Mouse (Mus musculus) c-Kit-negative CD71-positive TER-119-positive erythroid progenitor cells, embryonic 14.5 days (primary cell): ENCODE measurements around the gene Cxcr2.

Source experiments
- DNase-seq: peaks from one replicate; pipeline ENCODE4 v3.0.0-alpha.2; 2013; ENCODE audit warnings: low read depth, low spot score

Cxcr2 gene

DNA sequence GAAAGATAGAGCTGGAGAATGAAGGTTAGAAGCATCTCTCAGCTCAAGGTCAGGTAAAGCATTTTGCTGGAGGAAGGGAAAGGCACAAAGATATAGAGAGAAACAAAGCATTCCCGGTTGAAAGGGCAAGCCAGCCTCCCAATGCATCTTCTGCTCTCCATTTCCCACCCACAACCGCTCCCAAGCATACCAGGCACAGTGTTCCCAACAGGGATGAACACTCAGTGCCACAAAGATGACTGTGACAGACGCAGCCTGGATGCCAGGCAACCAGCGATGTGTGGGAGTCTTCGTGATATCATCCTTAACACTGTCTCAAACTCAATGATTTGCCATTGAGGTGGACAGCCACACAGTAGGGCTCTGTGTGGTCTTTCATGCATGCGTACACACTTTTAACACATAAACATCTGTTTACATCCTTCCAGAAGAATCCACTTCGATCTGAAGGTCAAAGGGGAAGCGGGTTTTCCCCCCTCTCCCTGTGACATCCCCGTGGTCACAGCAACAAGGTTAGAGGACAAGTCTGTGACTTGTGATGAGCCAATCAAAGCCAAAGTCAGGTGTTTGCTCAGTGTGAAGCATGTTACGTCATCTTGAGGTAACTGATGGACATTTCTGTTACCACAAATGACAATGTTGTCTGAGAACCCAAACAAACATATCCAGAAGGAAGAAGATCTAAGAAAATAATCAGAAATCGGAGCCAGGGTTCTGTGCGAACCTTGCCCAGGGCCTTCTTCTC lies 44.1 kb downstream of the Cxcr2 start:
- DNase-seq, result no peak

DNA sequence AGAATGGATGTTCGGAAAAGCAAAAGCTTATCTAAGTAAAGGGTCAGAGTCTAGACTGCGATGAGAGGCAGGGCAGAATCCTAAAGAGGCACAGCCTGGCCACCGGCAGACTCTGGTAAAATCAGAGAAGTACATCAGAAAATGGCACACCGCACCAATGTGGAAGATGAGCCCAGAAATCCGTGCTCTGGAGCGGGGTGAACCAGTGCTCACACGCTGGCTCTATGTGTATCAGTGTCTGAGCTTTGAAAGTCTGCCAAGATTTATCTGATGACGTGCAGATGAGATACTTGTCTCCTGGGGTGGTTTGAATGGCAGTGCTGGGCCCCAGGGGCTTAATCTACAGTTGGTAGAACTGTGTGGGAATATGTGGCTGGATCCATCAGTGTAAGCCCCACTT lies 45.3 kb downstream of the Cxcr2 start:
- DNase-seq, result no peak

- DNase-seq, result no peak
Measured at GRCm38 (mm10) chr1:74201048-74201844, 47.5 kb downstream of the Cxcr2 start.

DNA sequence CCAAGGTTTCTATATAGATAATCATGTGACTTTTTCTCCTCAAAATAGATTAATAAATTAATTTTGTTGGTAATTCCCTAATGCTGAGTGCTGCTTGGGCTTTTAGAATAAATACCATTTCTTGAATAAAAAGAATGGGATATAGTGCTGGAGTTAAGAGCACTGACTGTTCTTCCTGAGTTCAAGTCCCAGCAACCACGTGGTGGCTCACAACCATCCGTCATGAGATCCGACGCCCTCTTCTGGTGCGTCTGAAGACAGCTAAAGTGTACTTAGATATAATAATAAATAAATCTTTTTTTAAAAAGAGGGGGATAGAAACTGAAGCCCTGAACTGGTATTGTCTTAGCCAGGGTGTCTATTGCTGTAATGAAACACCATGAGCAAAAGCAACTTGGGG lies 49.7 kb downstream of the Cxcr2 start:
- DNase-seq, result no peak

DNA sequence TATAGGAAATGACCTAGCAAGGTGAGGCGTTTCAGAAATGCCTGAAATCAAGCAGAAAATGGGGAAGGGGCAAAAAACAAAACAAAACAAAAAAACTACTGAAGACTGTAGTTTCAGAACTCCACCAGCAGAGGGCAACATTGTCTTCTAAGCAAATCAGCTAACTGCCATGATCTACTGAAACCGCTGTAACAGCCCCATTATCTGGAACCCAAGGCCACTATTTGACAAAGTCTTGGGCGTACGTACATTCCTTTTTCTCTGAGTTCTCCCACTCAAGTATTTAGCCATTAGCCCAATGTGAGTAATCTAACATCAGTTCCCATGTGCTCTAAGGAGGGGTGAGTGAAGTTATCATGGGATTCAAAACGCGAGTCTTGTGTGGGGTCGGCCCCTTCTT lies 52.1 kb downstream of the Cxcr2 start:
- peak; percentile 32 for DNase-seq

DNA sequence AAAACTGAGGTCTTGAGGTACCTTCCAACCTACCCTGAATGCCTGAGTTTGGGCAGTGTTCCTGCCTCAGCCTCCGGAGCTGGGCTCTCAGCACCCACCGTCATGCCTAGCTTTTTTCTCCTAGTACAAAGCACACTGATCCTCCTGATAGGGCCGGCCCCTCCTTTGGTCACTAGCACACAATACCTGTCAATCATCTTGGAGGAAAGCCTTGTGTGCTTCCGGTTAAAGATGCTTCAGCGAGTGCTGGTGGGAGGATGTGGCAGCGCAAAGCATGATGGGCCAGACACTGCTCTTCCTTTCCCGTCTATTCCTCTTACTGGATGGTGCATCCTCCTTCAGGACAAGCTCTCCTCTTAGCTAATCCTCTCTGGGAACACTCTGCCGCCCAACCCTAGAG lies 52.9 kb downstream of the Cxcr2 start:
- DNase-seq, result no peak

DNA sequence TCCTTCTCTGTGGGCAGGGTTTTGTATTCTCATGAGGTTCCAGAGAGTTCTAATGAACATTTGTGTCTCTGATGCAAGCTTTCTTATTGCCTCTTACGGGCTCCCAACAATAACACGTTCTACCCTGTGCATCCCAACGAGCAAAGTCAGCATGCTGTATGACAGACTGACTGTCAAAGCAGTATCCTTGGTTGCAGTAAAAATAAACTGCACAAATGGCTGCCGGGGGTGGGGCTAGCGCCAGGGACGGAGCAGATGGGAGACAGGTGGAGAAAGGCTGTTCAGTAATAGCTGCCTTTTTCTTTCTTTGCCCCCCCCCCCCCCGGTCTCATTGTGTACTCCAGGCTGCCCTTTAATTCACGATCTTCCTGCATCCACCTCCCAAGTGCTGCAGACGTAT lies 54.1 kb downstream of the Cxcr2 start:
- no peak for DNase-seq

DNA sequence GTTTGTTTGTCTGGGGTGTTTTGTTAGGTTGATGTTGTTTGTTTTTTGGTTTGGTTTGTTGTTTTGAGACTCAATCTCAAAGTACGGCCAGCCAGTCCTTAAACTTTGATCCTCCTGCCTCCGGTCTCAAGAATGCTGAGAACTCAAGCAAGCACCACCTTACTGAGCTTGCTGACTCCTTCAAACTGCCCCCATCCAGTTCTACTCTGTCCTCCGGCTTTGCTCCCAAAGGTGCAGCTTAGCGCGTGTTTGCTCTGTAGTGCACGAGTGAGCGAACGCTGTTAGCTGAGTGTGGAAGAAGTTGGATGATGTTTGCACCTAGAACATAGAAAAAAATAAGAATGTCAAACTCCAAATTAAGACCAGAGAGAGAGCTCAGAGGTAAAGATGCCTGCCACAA lies 55.2 kb downstream of the Cxcr2 start:
- no peak for DNase-seq
